Mouse (Mus musculus) CH12.LX (cell line): ENCODE data around the gene Sbk3. TPM values are rescaled to one million over a fixed set of nuclear protein-coding genes. Genes with fewer than 3 reads are reported as not detected.

ENCODE experiments used
- DNase-seq: peaks from one replicate; pipeline ENCODE4 v3.0.0-alpha.2; 2013; ENCODE audit errors: extremely low read depth
- H3K27ac ChIP-seq: 2 replicates; pipeline ENCODE4 v1.5.1; 2012; ENCODE audit warnings: low read depth, mild to moderate bottlenecking, control low read depth, moderate library complexity; ENCODE audit not compliant: insufficient read depth
- H3K27me3 ChIP-seq: replicated peaks from 2 replicates; pipeline ENCODE3; 2012; ENCODE audit warnings: inconsistent platforms
- H3K36me3 ChIP-seq, 2 experiments: replicated peaks in 1 of 2; 2 replicates each; pipeline versions ENCODE3 to v1.6.1; 2012; ENCODE audit warnings: inconsistent platforms in 1 of 2, low read length in 1 of 2, mild to moderate bottlenecking in 1 of 2, mixed read lengths in 1 of 2, moderate library complexity in 1 of 2; ENCODE audit not compliant: control insufficient read depth in 1 of 2, insufficient read depth in 1 of 2
- H3K4me1 ChIP-seq, 2 experiments: 2 replicates each; pipeline ENCODE4 v1.6.1; 2012; ENCODE audit warnings: inconsistent platforms in 1 of 2, moderate library complexity in 1 of 2; ENCODE audit not compliant: insufficient read depth in 2 of 2, control insufficient read depth in 1 of 2
- H3K4me2 ChIP-seq: 2 replicates; pipeline ENCODE4 v1.6.1; 2012; ENCODE audit warnings: low read depth, mild to moderate bottlenecking, control low read depth; ENCODE audit not compliant: poor library complexity, insufficient read depth, severe bottlenecking
- H3K4me3 ChIP-seq, 3 experiments: fragments of 150-350 bp in 1 of 3; sonication (generic) in 1 of 3; replicated peaks in 1 of 3; 2 replicates each; pipeline versions ENCODE3 to v1.5.1; 2011 to 2012; ENCODE audit warnings: low read depth in 2 of 3, low read length in 2 of 3, mild to moderate bottlenecking in 2 of 3, moderate library complexity in 2 of 3, control low read depth in 1 of 3, improper control_type of control experiment in 1 of 3, inconsistent platforms in 1 of 3, mixed read lengths in 1 of 3; ENCODE audit not compliant: poor library complexity in 1 of 3
- H3K79me2 ChIP-seq: replicated peaks from 2 replicates; pipeline ENCODE4 v1.6.1; 2012; ENCODE audit warnings: mild to moderate bottlenecking, moderate library complexity; ENCODE audit not compliant: control insufficient read depth, poor library complexity, insufficient read depth, severe bottlenecking; ENCODE audit errors: extremely low read depth
- H3K9ac ChIP-seq: 2 replicates; pipeline ENCODE4 v1.6.1; 2012; ENCODE audit warnings: low read depth, mild to moderate bottlenecking, control low read depth, moderate library complexity; ENCODE audit not compliant: insufficient read depth
- H3K9me3 ChIP-seq: replicated peaks from 2 replicates; pipeline ENCODE3; 2012; ENCODE audit warnings: low read length, inconsistent platforms, mixed read lengths
- BHLHE40 ChIP-seq: IDR thresholded peaks from 2 replicates; pipeline ENCODE4 v1.6.1; 2011; ENCODE audit warnings: mild to moderate bottlenecking, low read depth, low read length, improper control_type of control experiment
- CHD1 ChIP-seq: IDR thresholded peaks from 2 replicates; pipeline ENCODE4 v1.6.1; 2012; ENCODE audit warnings: low read depth, low read length, improper control_type of control experiment, inconsistent platforms
- CHD2 ChIP-seq: IDR thresholded peaks from 2 replicates; pipeline ENCODE4 v1.6.1; 2011; ENCODE audit warnings: low read length, improper control_type of control experiment
- CTCF ChIP-seq, 2 experiments: IDR thresholded peaks in 1 of 2; conservative IDR thresholded peaks in 1 of 2; 2 replicates each; pipeline ENCODE4 v1.5.1; 2011 to 2012; ENCODE audit warnings: low read depth in 2 of 2, low read length in 2 of 2, improper control_type of control experiment in 1 of 2, inconsistent platforms in 1 of 2, mild to moderate bottlenecking in 1 of 2, moderate library complexity in 1 of 2
- E2F4 ChIP-seq: IDR thresholded peaks from 2 replicates; pipeline ENCODE4 v1.6.1; 2011; ENCODE audit warnings: low read depth, low read length, improper control_type of control experiment; ENCODE audit not compliant: insufficient replicate concordance
- ELF1 ChIP-seq: IDR thresholded peaks from 2 replicates; pipeline ENCODE4 v1.6.1; 2014; ENCODE audit warnings: low read depth, mild to moderate bottlenecking, inconsistent platforms, low read length, improper control_type of control experiment
- ETS1 ChIP-seq: conservative IDR thresholded peaks from 2 replicates; pipeline ENCODE4 v1.6.1; 2012; ENCODE audit warnings: low read depth, mild to moderate bottlenecking, inconsistent platforms, low read length, improper control_type of control experiment, moderate library complexity
- HCFC1 ChIP-seq: IDR thresholded peaks from 2 replicates; pipeline ENCODE4 v1.6.1; 2012; ENCODE audit warnings: low read depth, mild to moderate bottlenecking, inconsistent platforms, low read length, improper control_type of control experiment
- IRF4 ChIP-seq: IDR thresholded peaks from 2 replicates; pipeline ENCODE4 v1.6.1; 2014; ENCODE audit warnings: low read depth, mild to moderate bottlenecking, inconsistent platforms, low read length, improper control_type of control experiment
- JUN ChIP-seq: IDR thresholded peaks from 2 replicates; pipeline ENCODE4 v1.6.1; 2011; ENCODE audit warnings: low read depth, mild to moderate bottlenecking, low read length, improper control_type of control experiment, moderate library complexity; ENCODE audit not compliant: insufficient read depth
- MAX ChIP-seq: IDR thresholded peaks from 2 replicates; pipeline ENCODE4 v1.6.1; 2011; ENCODE audit warnings: low read length, improper control_type of control experiment
- MAZ ChIP-seq: IDR thresholded peaks from 2 replicates; pipeline ENCODE4 v1.6.1; 2012; ENCODE audit warnings: low read depth, mild to moderate bottlenecking, inconsistent platforms, low read length, improper control_type of control experiment, moderate library complexity
- MXI1 ChIP-seq: IDR thresholded peaks from 2 replicates; pipeline ENCODE4 v1.6.1; 2011; ENCODE audit warnings: mild to moderate bottlenecking, low read depth, low read length, improper control_type of control experiment
- PAX5 ChIP-seq: IDR thresholded peaks from 2 replicates; pipeline ENCODE4 v1.6.1; 2012; ENCODE audit warnings: low read length, inconsistent platforms, mixed read lengths
- POLR2AphosphoS2 ChIP-seq: IDR thresholded peaks from 2 replicates; pipeline ENCODE4 v1.6.1; 2011; ENCODE audit warnings: low read depth, low read length, improper control_type of control experiment
- RCOR1 ChIP-seq: conservative IDR thresholded peaks from 2 replicates; pipeline ENCODE4 v1.6.1; 2012; ENCODE audit warnings: low read depth, mild to moderate bottlenecking, inconsistent platforms, low read length, improper control_type of control experiment
- SIN3A ChIP-seq: IDR thresholded peaks from 2 replicates; pipeline ENCODE4 v1.6.1; 2012; ENCODE audit warnings: low read length, improper control_type of control experiment, inconsistent platforms
- TCF12 ChIP-seq: IDR thresholded peaks from 2 replicates; pipeline ENCODE4 v1.6.1; 2014; ENCODE audit warnings: low read depth, mild to moderate bottlenecking, inconsistent platforms, low read length, improper control_type of control experiment
- UBTF ChIP-seq: IDR thresholded peaks from 2 replicates; pipeline ENCODE4 v1.6.1; 2012; ENCODE audit warnings: low read depth, mild to moderate bottlenecking, inconsistent platforms, low read length, improper control_type of control experiment, moderate library complexity
- USF1 ChIP-seq: IDR thresholded peaks from 2 replicates; pipeline ENCODE4 v1.6.1; 2014; ENCODE audit warnings: low read depth, mild to moderate bottlenecking, inconsistent platforms, low read length, improper control_type of control experiment
- USF2 ChIP-seq: conservative IDR thresholded peaks from 2 replicates; pipeline ENCODE4 v1.6.1; 2011; ENCODE audit warnings: low read depth, low read length, improper control_type of control experiment
- ZKSCAN1 ChIP-seq: IDR thresholded peaks from 2 replicates; pipeline ENCODE4 v1.6.1; 2012; ENCODE audit warnings: low read depth, inconsistent platforms, low read length, improper control_type of control experiment, borderline replicate concordance
- dilution Hi-C: fragments of 300-500 bp; cut with MboI; formaldehyde crosslinking; loops from 2 replicates; pipeline ENCODE4 v1.14.3; 2020; ENCODE audit warnings: low sequenced_read_pairs; ENCODE audit not compliant: extremely low pct_unique_long_range_greater_than_20kb, extremely low pct_ligation_motif_present
- in situ Hi-C: fragments of 300-500 bp; cut with MboI; formaldehyde crosslinking; loops from 3 replicates; pipeline ENCODE4 v1.14.3; 2019; ENCODE audit warnings: low sequenced_read_pairs, low pct_ligation_motif_present, low pct_unique_long_range_greater_than_20kb, mixed read lengths
- polyA plus RNA-seq: library from polyadenylated mRNA; unstranded; fragments of >175 nt; gene quantifications from 2 replicates; pipeline ENCODE4 v1.2.1, GENCODE M21; 2012; ENCODE audit warnings: low read depth; ENCODE audit not compliant: insufficient read length
- total RNA-seq, 2 experiments: library from RNA; depleted of rRNA; stranded (reverse); fragments of 300-350 nt in 1 of 2; fragments of >200 nt in 1 of 2; gene quantifications; 2 replicates each; pipeline ENCODE4 v1.2.3; 2012 to 2014

Gene Sbk3
- total and polyA plus RNA-seq, 3 experiments = not detected

DNA sequence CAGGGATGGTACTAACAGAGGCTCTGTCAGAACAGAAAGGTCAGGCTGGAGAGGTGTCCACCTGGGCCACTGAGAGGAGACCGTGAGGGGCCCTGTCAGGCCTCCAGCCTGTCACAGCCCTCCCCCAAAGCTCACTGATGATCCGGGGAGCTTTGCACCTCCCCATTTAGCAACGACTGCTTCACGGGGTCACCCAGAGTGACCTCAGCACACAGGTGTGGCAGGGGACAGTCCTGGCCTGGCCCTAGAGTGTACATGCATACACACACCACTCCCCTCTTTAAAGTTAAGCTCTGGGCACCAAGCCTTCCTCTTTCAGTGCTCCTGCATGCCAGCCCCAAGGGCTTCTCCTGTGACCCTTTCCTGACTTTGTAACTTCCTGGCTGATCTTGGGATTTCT lies 4.5 kb upstream of the Sbk3 start:
- peaks cover 50% of the 10 kb centered on the region for H3K27me3 ChIP-seq
- no peak overlapping the region for H3K27ac ChIP-seq
- DNase-seq = no peak
- no peak overlapping the region for H3K9ac ChIP-seq
- no peaks in the 10 kb centered on the region for H3K79me2 ChIP-seq
- no peak overlapping the region for H3K4me3 ChIP-seq
- TF ChIP-seq BHLHE40 (no peak), UBTF (no peak), PAX5 (no peak), ELF1 (no peak), IRF4 (no peak), HCFC1 (no peak), USF1 (no peak), POLR2AphosphoS2 (no peak)
- TF ChIP-seq, all 38 proteins: peak for 0
- dilution Hi-C loops = no loop called here
- Histone ChIP-seq H3K4me1 (0 out of 4 replicates have a peak, but pooled peaks cover 2 to 6% of the 10 kb centered on the region in 2 experiments), H3K9me3 (peaks cover 8% of the 10 kb centered on the region), H3K4me2 (no peak overlapping the region), H3K36me3 (no peaks in the 10 kb centered on the region)
- in situ Hi-C loops = no loop called here

DNA sequence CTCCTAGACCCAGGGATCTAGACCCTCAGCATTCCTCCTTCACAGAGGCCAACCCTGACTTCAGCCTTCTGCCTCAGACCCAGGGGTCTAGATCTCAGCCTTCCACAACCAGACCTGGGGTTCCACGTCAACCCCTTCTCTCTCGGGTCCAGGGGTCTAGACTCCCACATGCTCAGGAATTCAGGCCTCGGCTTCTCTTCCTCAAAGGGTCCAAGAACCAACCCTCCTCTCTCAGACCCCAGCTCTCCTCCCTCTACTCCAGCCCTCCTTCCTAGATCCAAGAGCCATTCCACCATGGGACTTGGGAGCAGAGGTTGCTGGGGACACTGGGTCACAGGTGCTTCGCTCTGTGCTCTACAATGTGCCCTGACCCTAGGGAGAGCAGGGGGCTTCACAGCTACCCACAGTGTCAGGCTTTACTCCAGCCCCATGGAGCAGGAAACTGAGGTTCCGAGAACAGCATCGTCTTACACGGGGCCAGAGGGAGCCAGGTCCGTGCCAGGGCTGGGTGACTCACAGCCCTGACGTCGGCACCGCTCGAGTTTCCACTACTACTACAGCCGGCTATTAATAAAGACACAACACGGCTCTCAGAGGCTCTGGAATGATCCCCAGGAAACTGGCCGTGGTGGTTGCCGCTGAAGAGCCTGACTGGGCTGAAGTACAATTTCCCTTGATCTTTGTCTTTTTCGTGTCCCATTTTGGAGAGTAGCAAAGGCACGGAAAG lies 1.5 kb upstream of the Sbk3 start:
- no peaks in the 10 kb centered on the region for H3K79me2 ChIP-seq
- H3K9ac ChIP-seq = no peak overlapping the region
- dilution Hi-C loops (no loop called here), in situ Hi-C loops (no loop called here)
- H3K27me3 ChIP-seq = peaks cover 61% of the 10 kb centered on the region
- H3K4me2 ChIP-seq = peak overlapping the region; percentile 5; the same call in 1 of the 2 replicates
- H3K9me3 ChIP-seq = peaks cover 8% of the 10 kb centered on the region
- 0 out of 4 replicates have a peak, but pooled peaks cover 2 to 6% of the 10 kb centered on the region in 2 experiments for H3K4me1 ChIP-seq
- no peak overlapping the region for H3K27ac ChIP-seq
- no peaks in the 10 kb centered on the region for H3K36me3 ChIP-seq
- peak; percentile 21 for DNase-seq
- no peak overlapping the region for H3K4me3 ChIP-seq
- no peak for TF ChIP-seq TCF12
- TF ChIP-seq CHD1 = no peak
- TF ChIP-seq ETS1 = no peak
- no peak for TF ChIP-seq JUN
- no peak for TF ChIP-seq MAZ
- TF ChIP-seq HCFC1 = no peak
- no peak for TF ChIP-seq RCOR1
- no peak for TF ChIP-seq IRF4
- no peak for TF ChIP-seq POLR2AphosphoS2
- no peak for TF ChIP-seq MXI1
- no peak for TF ChIP-seq CHD2
- TF ChIP-seq ZKSCAN1 = no peak
- TF ChIP-seq SIN3A = no peak
- TF ChIP-seq E2F4 = no peak
- TF ChIP-seq MAX = no peak
- TF ChIP-seq CTCF (conservative IDR thresholded peaks at IDR 0.05 in 1 of 2, IDR thresholded peaks at IDR 0.05 in 1 of 2; ENCODE audit: low read depth in 2 of 2, low read length in 2 of 2) = no peak
- TF ChIP-seq USF2 = no peak
- TF ChIP-seq PAX5 = no peak
